Mouse (Mus musculus) forebrain, embryonic 15.5 days (tissue): Measurements from ENCODE around the gene Krt81. TPM values are rescaled to one million over a fixed set of nuclear protein-coding genes. Genes with fewer than 3 reads are reported as not detected.
A peak's percentile ranks its signal among the peaks of the same experiment; 100 is the strongest.

ENCODE experiments used
- ATAC-seq: fragments of 200-750 bp; cut with Nextera tagmentation; replicated peaks from 2 replicates; pipeline ENCODE4 v1.8.0; 2017; ENCODE audit warnings: mild to moderate bottlenecking, moderate TSS enrichment, moderate library complexity
- H3K27ac ChIP-seq: fragments of 300-500 bp; sonication (generic); replicated peaks from 2 replicates; pipeline ENCODE4 v1.5.1; 2015; ENCODE audit warnings: mild to moderate bottlenecking, inconsistent platforms
- H3K27me3 ChIP-seq: fragments of 300-500 bp; sonication (generic); 2 replicates; pipeline ENCODE4 v1.6.1; 2015; ENCODE audit warnings: inconsistent platforms
- H3K36me3 ChIP-seq: fragments of 300-500 bp; sonication (generic); 2 replicates; pipeline ENCODE4 v1.6.1; 2015; ENCODE audit warnings: mild to moderate bottlenecking, inconsistent platforms
- H3K4me1 ChIP-seq: fragments of 300-500 bp; sonication (generic); 2 replicates; pipeline ENCODE4 v1.6.1; 2015; ENCODE audit warnings: inconsistent platforms
- H3K4me2 ChIP-seq: fragments of 300-500 bp; sonication (generic); replicated peaks from 2 replicates; pipeline ENCODE4 v1.6.1; 2015; ENCODE audit warnings: mild to moderate bottlenecking, inconsistent platforms
- H3K4me3 ChIP-seq: fragments of 300-500 bp; sonication (generic); 2 replicates; pipeline ENCODE4 v1.5.1; 2015; ENCODE audit warnings: mild to moderate bottlenecking, inconsistent platforms
- H3K9ac ChIP-seq: fragments of 300-500 bp; sonication (generic); replicated peaks from 2 replicates; pipeline ENCODE4 v1.6.1; 2015; ENCODE audit warnings: mild to moderate bottlenecking, inconsistent platforms
- H3K9me3 ChIP-seq: fragments of 300-500 bp; sonication (generic); 2 replicates; pipeline ENCODE4 v1.6.1; 2016; ENCODE audit warnings: inconsistent platforms
- WGBS: fragments of 180-500 bp; shearing (Covaris S2); methylation state at CpG from one replicate; pipeline ENCODE4 v1.1.7; 2015; ENCODE audit warnings: mixed read lengths; 5-methylcytosine and 5-hydroxymethylcytosine counted together
- polyA plus RNA-seq: library from polyadenylated mRNA; unstranded; fragments of >200 nt; fragmentation: Nextera tagmentation; extraction: Ambion mirVana; gene quantifications from 2 replicates; pipeline ENCODE4 v1.2.1, GENCODE M21; 2015

Gene Krt81
- polyA plus RNA-seq, 1 experiment from 2014 or later = not detected

- WGBS = 52% methylated on average over 11 of the region's 11 CpGs
- H3K27ac ChIP-seq = no peak overlapping the region
Observed at GRCm38 (mm10) chr15:101446572-101446971, 17.0 kb downstream of the Krt81 start.

GRCm38 (mm10) chr15:101440837-101441236, 22.7 kb downstream of the Krt81 start:
- Histone ChIP-seq H3K27me3 (peaks cover 23% of the 10 kb centered on the region), H3K4me2 (no peak overlapping the region), H3K27ac (peak overlapping the region; percentile 43), H3K4me3 (no peak overlapping the region), H3K4me1 (peaks cover 13% of the 10 kb centered on the region), H3K36me3 (no peaks in the 10 kb centered on the region), H3K9me3 (no peaks in the 10 kb centered on the region), H3K9ac (no peak overlapping the region)
- no peak for ATAC-seq
- 72% methylated on average over 4 of the region's 4 CpGs for WGBS

More at GRCm38 (mm10) chr15:101446572-101446971, 17.0 kb downstream of the Krt81 start:
- Histone ChIP-seq H3K9me3 (no peaks in the 10 kb centered on the region), H3K4me1 (no peaks in the 10 kb centered on the region), H3K27me3 (no peaks in the 10 kb centered on the region), H3K4me3 (no peak overlapping the region), H3K9ac (no peak overlapping the region), H3K4me2 (peak overlapping the region; percentile 18; the same call in 1 of the 2 replicates), H3K36me3 (no peaks in the 10 kb centered on the region)
- no peak for ATAC-seq

- H3K4me1 ChIP-seq = peaks cover 13% of the 10 kb centered on the region
- H3K27ac ChIP-seq = no peak within 1 kb of the TSS
- no peak for ATAC-seq
- peak within 1 kb of the TSS; percentile 66 for H3K4me2 ChIP-seq
- no peaks in the 10 kb centered on the region for H3K36me3 ChIP-seq
- H3K9ac ChIP-seq = peak within 1 kb of the TSS; percentile 54
- under 1% methylated on average over 34 of the region's 34 CpGs for WGBS
- H3K4me3 ChIP-seq = peak within 1 kb of the TSS; percentile 39
- H3K9me3 ChIP-seq = no peaks in the 10 kb centered on the region
- H3K27me3 ChIP-seq = peaks cover 23% of the 10 kb centered on the region
Observed at GRCm38 (mm10) chr15:101438555-101438954, 25.0 kb downstream of the Krt81 start, which contains the start of gene Krt87. Gene Krt87 (minus strand): TSS chr15:101438804.

- peaks cover 23% of the 10 kb centered on the region for H3K27me3 ChIP-seq
- no peak for ATAC-seq
- WGBS = 93% methylated on average over 7 of the region's 7 CpGs
- no peak overlapping the region for H3K4me2 ChIP-seq
- no peak overlapping the region for H3K4me3 ChIP-seq
- H3K27ac ChIP-seq = no peak overlapping the region
- H3K9ac ChIP-seq = no peak overlapping the region
- peaks cover 13% of the 10 kb centered on the region for H3K4me1 ChIP-seq
- no peaks in the 10 kb centered on the region for H3K9me3 ChIP-seq
- H3K36me3 ChIP-seq = no peaks in the 10 kb centered on the region
Observed at GRCm38 (mm10) chr15:101436611-101437010, 26.9 kb downstream of the Krt81 start.

GRCm38 (mm10) chr15:101424914-101425313, 38.6 kb downstream of the Krt81 start:
- 25% methylated on average over 5 of the region's 5 CpGs for WGBS
- Histone ChIP-seq H3K27ac (no peak overlapping the region), H3K9me3 (no peaks in the 10 kb centered on the region), H3K4me1 (no peaks in the 10 kb centered on the region), H3K4me3 (no peak overlapping the region), H3K9ac (no peak overlapping the region), H3K4me2 (no peak overlapping the region), H3K27me3 (no peaks in the 10 kb centered on the region), H3K36me3 (no peaks in the 10 kb centered on the region)
- ATAC-seq = no peak

GRCm38 (mm10) chr15:101420903-101421302, 42.6 kb downstream of the Krt81 start:
- ATAC-seq = no peak
- no peak overlapping the region for H3K27ac ChIP-seq
- H3K4me1 ChIP-seq = no peaks in the 10 kb centered on the region
- H3K36me3 ChIP-seq = no peaks in the 10 kb centered on the region
- no peak overlapping the region for H3K9ac ChIP-seq
- no peak overlapping the region for H3K4me3 ChIP-seq
- 66% methylated on average over 6 of the region's 6 CpGs for WGBS
- H3K9me3 ChIP-seq = no peaks in the 10 kb centered on the region
- no peak overlapping the region for H3K4me2 ChIP-seq
- no peaks in the 10 kb centered on the region for H3K27me3 ChIP-seq

GRCm38 (mm10) chr15:101418950-101419349, 44.6 kb downstream of the Krt81 start:
- Histone ChIP-seq H3K27me3 (no peaks in the 10 kb centered on the region), H3K4me1 (no peaks in the 10 kb centered on the region), H3K27ac (no peak overlapping the region), H3K4me3 (no peak overlapping the region), H3K9me3 (no peaks in the 10 kb centered on the region), H3K9ac (no peak overlapping the region), H3K4me2 (no peak overlapping the region), H3K36me3 (no peaks in the 10 kb centered on the region)
- 81% methylated on average over 4 of the region's 4 CpGs for WGBS
- ATAC-seq = 0 out of 2 replicates have a peak, but pooled peaks have one; percentile 23

- H3K36me3 ChIP-seq = no peaks in the 10 kb centered on the region
- H3K9ac ChIP-seq = no peak overlapping the region
- H3K4me1 ChIP-seq = no peaks in the 10 kb centered on the region
- H3K4me3 ChIP-seq = no peak overlapping the region
- H3K27ac ChIP-seq = no peak overlapping the region
- peaks cover 8% of the 10 kb centered on the region; the same call in 1 of the 2 replicates for H3K27me3 ChIP-seq
- 44% methylated on average over 11 of the region's 11 CpGs for WGBS
- H3K4me2 ChIP-seq = no peak overlapping the region
- H3K9me3 ChIP-seq = no peaks in the 10 kb centered on the region
- no peak for ATAC-seq
Observed at GRCm38 (mm10) chr15:101414807-101415565, 48.6 kb downstream of the Krt81 start.

- Histone ChIP-seq H3K9ac (no peak overlapping the region), H3K4me2 (no peak overlapping the region), H3K4me3 (no peak overlapping the region), H3K36me3 (no peaks in the 10 kb centered on the region), H3K9me3 (no peaks in the 10 kb centered on the region), H3K4me1 (no peaks in the 10 kb centered on the region), H3K27me3 (peaks cover 8% of the 10 kb centered on the region; the same call in 1 of the 2 replicates), H3K27ac (no peak overlapping the region)
- 56% methylated on average over 7 of the region's 7 CpGs for WGBS
- no peak for ATAC-seq
Observed at GRCm38 (mm10) chr15:101413916-101414635, 49.5 kb downstream of the Krt81 start.

- Histone ChIP-seq H3K4me3 (no peak overlapping the region), H3K27ac (no peak overlapping the region), H3K9me3 (no peaks in the 10 kb centered on the region), H3K4me2 (no peak overlapping the region), H3K36me3 (no peaks in the 10 kb centered on the region), H3K27me3 (peaks cover 8% of the 10 kb centered on the region; the same call in 1 of the 2 replicates), H3K9ac (no peak overlapping the region), H3K4me1 (no peaks in the 10 kb centered on the region)
- WGBS = 22% methylated on average over 31 of the region's 31 CpGs
- no peak for ATAC-seq
Observed at GRCm38 (mm10) chr15:101412188-101412587, 51.4 kb downstream of the Krt81 start.

- no peak for ATAC-seq
- H3K36me3 ChIP-seq = no peaks in the 10 kb centered on the region
- no peak within 1 kb of the TSS for H3K27ac ChIP-seq
- no peak within 1 kb of the TSS for H3K4me3 ChIP-seq
- H3K27me3 ChIP-seq = peaks cover 8% of the 10 kb centered on the region; the same call in 1 of the 2 replicates
- no peak within 1 kb of the TSS for H3K4me2 ChIP-seq
- no peak within 1 kb of the TSS for H3K9ac ChIP-seq
- WGBS = 36% methylated on average over 2 of the region's 2 CpGs
- no peaks in the 10 kb centered on the region for H3K4me1 ChIP-seq
- no peaks in the 10 kb centered on the region for H3K9me3 ChIP-seq
Observed at GRCm38 (mm10) chr15:101410775-101411174, 52.8 kb downstream of the Krt81 start, which contains the start of gene Krt7. Gene Krt7 (plus strand): TSS chr15:101411043.
